Mouse (Mus musculus) layer of hippocampus, adult 2 months (tissue): ENCODE measurements around the gene Mageb3. TPM values are rescaled to one million over a fixed set of nuclear protein-coding genes. Genes with fewer than 3 reads are reported as not detected.
A peak's percentile ranks its signal among the peaks of the same experiment; 100 is the strongest.
"Not testable (repeated sequence)": the region's sequence is repeated elsewhere in the genome, so short reads cannot be mapped to it uniquely, and the experiment has no call there.

Source experiments
- DNase-seq, 2 experiments: peaks; one replicate each; pipeline ENCODE4 v3.0.0; 2022; ENCODE audit warnings: low spot score in 2 of 2
- H3K27ac ChIP-seq: fragments of 200-600 bp; 2 replicates; pipeline ENCODE4 v1.8.1; 2022
- H3K4me3 ChIP-seq: fragments of 200-600 bp; 2 replicates; pipeline ENCODE4 v1.8.1; 2022; ENCODE audit warnings: mild to moderate bottlenecking
- CTCF ChIP-seq: fragments of 200-600 bp; conservative IDR thresholded peaks from 2 replicates; pipeline ENCODE4 v1.8.1; 2022; ENCODE audit warnings: antibody characterized with exemption, mild to moderate bottlenecking, moderate library complexity
- long read RNA-seq, 2 experiments: library from polyadenylated mRNA; stranded (forward); transcript quantifications; one replicate each; pipeline ENCODE4 v2.0.0; 2021; ENCODE audit warnings: borderline mapping rate in 2 of 2
- total RNA-seq, 2 experiments: library from RNA; stranded (reverse); gene quantifications; 2 replicates each; pipeline ENCODE4 v1.2.3; 2021

The Mageb3 gene
- total RNA-seq: under 1 TPM in 1 of 2 experiments, not detected in 1; 0.15 TPM
- long read RNA-seq, experiment 1: 0 reads
- long read RNA-seq, experiment 2: 0 reads

- peak within 1 kb of the TSS; percentile 85 for H3K4me3 ChIP-seq
- peak; percentile 93 to 95 for DNase-seq
- TF ChIP-seq CTCF: peak; percentile 53
- H3K27ac ChIP-seq: peak within 1 kb of the TSS; percentile 92
Observed at GRCm38 (mm10) chr2:121955765-121956223, at the start of gene Mageb3, which contains the start of gene Ctdspl2. TSS of gene Mageb3 (minus strand) at chr2:121956092. TSS of gene Ctdspl2 (plus strand) at chr2:121956001.

DNA sequence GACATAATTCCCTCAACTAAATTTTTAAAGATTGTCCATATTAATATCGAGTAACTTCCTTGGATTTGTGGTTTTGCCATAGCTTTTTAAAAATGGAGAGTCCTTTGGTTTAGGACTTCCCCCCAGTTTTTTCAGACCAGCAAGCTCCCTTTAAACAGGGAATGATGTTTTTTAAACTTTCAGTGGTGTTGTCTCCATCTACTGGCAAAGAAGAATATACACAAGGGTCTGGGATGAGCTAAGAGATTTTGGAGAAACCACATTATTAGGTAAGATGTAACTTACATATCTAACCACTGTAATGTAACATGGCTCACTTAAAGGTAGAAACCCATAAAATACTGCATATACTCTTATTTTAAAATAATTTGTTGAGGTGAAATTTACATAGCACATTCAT, 39.8 kb upstream of the Mageb3 start:
- DNase-seq: no peak
- Histone ChIP-seq H3K27ac (no peak overlapping the region), H3K4me3 (no peak overlapping the region)
- TF ChIP-seq CTCF: peak; percentile 75

GRCm38 (mm10) chr2:121957216-121957792, 1.4 kb upstream of the Mageb3 start:
- H3K27ac ChIP-seq: peak overlapping the region; percentile 92
- no peak for DNase-seq
- TF ChIP-seq CTCF: no peak; the same call in 1 of the 2 replicates

GRCm38 (mm10) chr2:121956224-121957018, 529 bp upstream of the Mageb3 start:
- peak overlapping the region; percentile 85 for H3K4me3 ChIP-seq
- TF ChIP-seq CTCF: no peak
- H3K27ac ChIP-seq: peak overlapping the region; percentile 92
- DNase-seq: peak; percentile 95 to 96

More at GRCm38 (mm10) chr2:121957216-121957792, 1.4 kb upstream of the Mageb3 start:
- H3K4me3 ChIP-seq: peak overlapping the region; percentile 85

DNA sequence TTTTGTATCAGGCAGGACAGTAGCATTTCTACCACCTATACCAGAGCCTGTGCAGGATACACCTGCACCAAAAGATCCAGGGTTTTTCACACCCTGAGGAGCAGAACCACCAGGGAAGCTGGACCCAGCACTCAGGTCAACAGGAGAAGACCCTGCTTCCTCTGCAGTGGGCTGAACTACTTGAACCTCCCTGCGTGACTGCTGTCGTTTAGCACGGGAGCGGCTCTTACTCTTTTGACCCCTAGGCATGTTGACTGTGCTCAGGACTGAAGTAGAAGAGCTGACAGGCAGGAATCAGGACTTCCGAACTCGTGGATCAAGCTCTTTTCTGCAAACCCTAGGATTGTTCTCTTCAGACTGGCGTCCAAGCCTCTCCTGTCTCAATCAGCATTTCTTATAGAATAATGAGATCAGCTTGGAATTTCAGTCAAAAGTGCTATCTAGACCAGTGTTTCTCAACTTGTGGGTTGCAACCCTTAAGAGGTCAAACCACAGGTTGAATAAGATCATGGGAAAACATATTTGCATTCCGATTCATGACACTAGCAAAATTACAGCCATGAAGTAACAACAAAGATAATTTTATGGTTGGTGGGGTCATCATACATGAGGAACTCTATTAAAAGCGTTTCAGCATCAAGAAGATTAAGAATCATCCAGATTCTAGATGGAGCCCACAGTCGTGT, 778 bp downstream of the Mageb3 start:
- H3K4me3 ChIP-seq: peak overlapping the region; percentile 85
- no peak for TF ChIP-seq CTCF
- no peak for DNase-seq
- H3K27ac ChIP-seq: peak overlapping the region; percentile 92

DNA sequence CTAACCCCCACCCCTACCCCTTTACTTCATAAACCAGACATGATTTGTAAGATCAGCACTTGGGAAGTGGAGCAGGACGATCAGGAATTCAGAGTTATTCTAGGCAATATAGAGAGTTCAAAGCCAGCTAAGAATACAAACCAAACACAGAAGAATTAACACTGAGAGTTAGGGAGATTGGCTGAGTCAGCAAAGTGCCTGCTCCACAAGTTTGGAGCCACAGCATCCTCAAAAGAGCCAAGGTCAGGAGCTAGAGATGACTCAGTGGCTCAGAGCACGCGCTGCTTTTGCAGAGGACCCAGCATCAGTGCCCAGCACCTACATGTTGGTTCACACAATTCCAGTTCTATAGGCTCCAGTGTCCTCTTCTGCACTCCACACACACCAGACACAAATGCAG, 12.5 kb downstream of the Mageb3 start:
- Histone ChIP-seq H3K27ac (no peak overlapping the region), H3K4me3 (no peak overlapping the region)
- DNase-seq: no peak
- no peak for TF ChIP-seq CTCF

DNA sequence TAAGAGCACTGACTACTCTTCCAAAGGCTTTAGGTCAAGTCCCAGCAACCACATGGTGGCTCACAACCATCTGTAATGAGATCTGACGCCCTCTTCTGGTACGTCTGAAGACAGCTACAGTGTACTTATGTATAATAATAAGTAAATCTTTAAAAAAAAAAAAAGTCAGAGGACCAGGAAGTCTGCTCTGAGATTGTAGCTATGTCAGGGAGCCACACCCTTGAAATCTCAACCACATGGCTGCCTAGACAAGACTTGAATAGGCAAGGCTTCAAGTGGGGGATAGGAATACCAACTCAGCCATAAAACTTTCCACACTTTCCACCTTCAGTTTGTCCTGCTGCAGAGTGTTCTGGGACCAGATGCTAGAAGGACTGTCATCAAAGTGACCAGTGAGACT, 18.3 kb downstream of the Mageb3 start:
- not testable (repeated sequence) for H3K27ac ChIP-seq, H3K4me3 ChIP-seq, DNase-seq

- Histone ChIP-seq H3K4me3 (no peak overlapping the region), H3K27ac (peak overlapping the region; percentile 52; the same call in 1 of the 2 replicates)
- no peak for TF ChIP-seq CTCF
- peak; percentile 26 to 51 for DNase-seq
Observed at GRCm38 (mm10) chr2:121916047-121916970, 39.6 kb downstream of the Mageb3 start.

- TF ChIP-seq CTCF: peak; percentile 51
- Histone ChIP-seq H3K4me3 (no peak overlapping the region), H3K27ac (no peak overlapping the region)
- DNase-seq: no peak
Observed at GRCm38 (mm10) chr2:121909975-121910374, 45.9 kb downstream of the Mageb3 start.

Other genes with a start within 250 kb of the Mageb3 start
- 10 to 100 TPM; 32.6 to 35.4 TPM for gene Frmd5, start 149.0 kb downstream of the Mageb3 start, total RNA-seq
- gene Casc4, start 89.1 kb downstream of the Mageb3 start, total RNA-seq: 100 to 1,000 TPM; 102 to 111 TPM
- 10 to 100 TPM; 36.3 to 38.8 TPM for gene Ctdspl2, start 91 bp downstream of the Mageb3 start, total RNA-seq
- gene Eif3j1, start 72.5 kb upstream of the Mageb3 start, total RNA-seq: 10 to 100 TPM; 16.5 to 17.8 TPM
- 10 to 100 TPM; 15.5 to 17.1 TPM for gene Spg11, start 162.3 kb upstream of the Mageb3 start, total RNA-seq
- 100 to 1,000 TPM in 1 of 2 experiments, 10 to 100 TPM in 1; 98.0 to 115 TPM for gene B2m, start 191.6 kb upstream of the Mageb3 start, total RNA-seq
- not detected for gene Trim69, start 204.6 kb upstream of the Mageb3 start, total RNA-seq
- gene Patl2, start 230.1 kb upstream of the Mageb3 start, total RNA-seq: not detected
- gene Terb2, start 230.2 kb upstream of the Mageb3 start, total RNA-seq: not detected